Mouse (Mus musculus): ENCODE results near the gene Glis3. TPM values are rescaled to one million over a fixed set of nuclear protein-coding genes. Genes with fewer than 3 reads are reported as not detected.

Gene Glis3
- 2.6 and 2.7 TPM in 2 replicates for polyA plus RNA-seq (2016; fragmentation: Nextera tagmentation; extraction: Ambion mirVana)

DNA sequence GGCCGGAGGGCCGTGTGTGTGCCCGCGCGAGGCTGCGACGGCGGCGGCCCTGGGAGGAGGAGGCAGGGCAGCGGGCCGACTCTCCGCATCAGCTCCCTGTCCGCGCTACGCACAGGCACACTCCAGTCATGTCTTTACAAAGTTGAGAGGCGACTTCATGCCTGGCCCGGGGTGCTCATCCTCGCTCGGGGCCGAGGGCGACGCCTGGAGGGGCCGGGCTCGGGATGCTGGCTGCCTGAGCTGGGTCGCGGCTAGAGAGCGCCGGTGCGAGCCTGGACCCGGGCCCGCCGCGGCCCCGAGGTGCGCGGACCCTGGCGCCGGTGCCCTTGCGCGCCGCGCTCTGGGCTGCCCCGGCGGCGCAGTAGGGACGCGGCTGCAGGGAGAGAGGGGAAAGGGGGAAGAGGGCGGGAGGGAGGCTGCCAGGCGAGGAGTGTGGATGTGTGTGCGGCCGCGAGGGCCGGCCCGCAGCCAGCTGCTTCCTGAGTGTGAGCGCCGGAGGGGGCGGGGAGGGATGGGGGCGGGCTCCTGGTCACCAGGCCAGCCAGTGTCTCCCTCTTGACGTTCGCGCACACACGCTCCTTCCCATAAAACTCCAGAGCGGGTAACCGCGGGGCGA is at the start of gene Glis3:
TSS of gene Glis3 (minus strand) at position 302 of the 616 bp plus-strand sequence.
- Histone ChIP-seq H3K4me1 (peaks cover 34% of the 10 kb centered on the region), H3K36me3 (no peaks in the 10 kb centered on the region), H3K27ac (peak within 1 kb of the TSS; percentile 84), H3K9me3 (replicated peaks) (no peaks in the 10 kb centered on the region), H3K4me3 (peak within 1 kb of the TSS; percentile 76), H3K27me3 (ENCODE audit: low read depth, poor library complexity, severe bottlenecking) (peaks cover 59% of the 10 kb centered on the region)
- DNase-seq (ENCODE audit: low spot score) = peak; percentile 83
- WGBS = under 1% methylated on average over 65 of the region's 66 CpGs

- WGBS = 59% methylated on average over 18 of the region's 18 CpGs
Observed at GRCm38 (mm10) chr19:28726161-28726880, 46.4 kb upstream of the Glis3 start.

GRCm38 (mm10) chr19:28724641-28725040 is 44.8 kb upstream of the Glis3 start:
- no peaks in the 10 kb centered on the region for H3K9me3 ChIP-seq (replicated peaks)
- no peaks in the 10 kb centered on the region for H3K27me3 ChIP-seq (ENCODE audit: low read depth, poor library complexity, severe bottlenecking)
- no peak overlapping the region for H3K4me3 ChIP-seq
- H3K27ac ChIP-seq = no peak overlapping the region
- WGBS = 91% methylated on average over 7 of the region's 7 CpGs
- no peaks in the 10 kb centered on the region for H3K36me3 ChIP-seq
- DNase-seq (ENCODE audit: low spot score) = no peak
- peaks cover 11% of the 10 kb centered on the region; the same call in 1 of the 2 replicates for H3K4me1 ChIP-seq

More at GRCm38 (mm10) chr19:28726161-28726880, 46.4 kb upstream of the Glis3 start:
- H3K4me1 ChIP-seq = peaks cover 11% of the 10 kb centered on the region; the same call in 1 of the 2 replicates
- no peak overlapping the region for H3K4me3 ChIP-seq
- H3K9me3 ChIP-seq (replicated peaks) = no peaks in the 10 kb centered on the region
- H3K27me3 ChIP-seq (ENCODE audit: low read depth, poor library complexity, severe bottlenecking) = no peaks in the 10 kb centered on the region
- H3K27ac ChIP-seq = no peak overlapping the region
- DNase-seq (ENCODE audit: low spot score) = peak; percentile 66
- H3K36me3 ChIP-seq = no peaks in the 10 kb centered on the region

DNA sequence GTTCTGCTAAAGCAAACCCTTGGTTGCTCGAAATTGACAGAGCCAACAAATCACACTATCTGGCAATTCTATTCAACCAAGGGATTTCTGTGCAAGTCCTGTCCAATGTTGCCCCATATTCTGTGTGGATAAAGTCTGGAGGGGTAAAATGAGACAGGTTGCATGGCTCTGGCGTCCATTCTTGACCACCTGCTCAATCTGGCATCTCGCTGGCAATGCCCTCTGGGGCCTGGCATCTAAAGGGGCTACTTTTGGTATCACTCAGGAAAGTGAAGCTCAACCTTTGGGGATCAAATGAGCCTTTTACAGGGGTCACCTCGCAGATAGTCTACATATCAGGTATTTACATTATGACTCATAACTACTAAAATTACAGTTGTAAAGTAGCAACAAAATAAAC is 42.7 kb upstream of the Glis3 start:
- no peaks in the 10 kb centered on the region for H3K27me3 ChIP-seq (ENCODE audit: low read depth, poor library complexity, severe bottlenecking)

DNA sequence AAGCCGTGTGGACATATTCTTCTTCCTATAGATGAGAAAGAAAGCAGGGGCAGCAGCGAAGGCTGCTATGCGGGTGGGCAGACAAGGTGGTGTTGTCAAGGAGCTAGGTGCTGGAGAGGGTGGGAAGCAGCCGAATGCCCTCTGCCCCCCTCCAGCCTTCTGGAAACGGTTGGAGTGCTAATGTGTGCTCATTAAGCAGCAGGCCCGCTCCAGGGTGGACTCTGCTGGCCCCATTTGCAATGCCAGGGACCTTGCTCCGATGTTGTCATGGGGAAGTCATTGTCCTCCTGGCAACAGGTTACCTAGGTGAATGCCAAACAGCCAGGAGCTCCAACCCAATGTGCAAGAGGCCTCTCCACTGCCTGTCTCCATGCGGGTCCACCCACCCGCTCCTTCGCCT is 42.0 kb upstream of the Glis3 start:
- H3K4me1 ChIP-seq = peaks cover 6% of the 10 kb centered on the region; the same call in 1 of the 2 replicates
- no peak for DNase-seq (ENCODE audit: low spot score)
- no peaks in the 10 kb centered on the region for H3K9me3 ChIP-seq (replicated peaks)
- no peaks in the 10 kb centered on the region for H3K36me3 ChIP-seq
- H3K27me3 ChIP-seq (ENCODE audit: low read depth, poor library complexity, severe bottlenecking) = no peaks in the 10 kb centered on the region
- no peak overlapping the region for H3K27ac ChIP-seq
- no peak overlapping the region for H3K4me3 ChIP-seq
- 87% methylated on average over 10 of the region's 10 CpGs for WGBS

More for the DNA sequence above, 42.7 kb upstream of the Glis3 start:
- Histone ChIP-seq H3K4me3 (no peak overlapping the region), H3K36me3 (no peaks in the 10 kb centered on the region), H3K4me1 (peaks cover 11% of the 10 kb centered on the region; the same call in 1 of the 2 replicates), H3K27ac (no peak overlapping the region), H3K9me3 (replicated peaks) (no peaks in the 10 kb centered on the region)
- DNase-seq (ENCODE audit: low spot score) = no peak
- WGBS = 91% methylated on average over 4 of the region's 4 CpGs

DNA sequence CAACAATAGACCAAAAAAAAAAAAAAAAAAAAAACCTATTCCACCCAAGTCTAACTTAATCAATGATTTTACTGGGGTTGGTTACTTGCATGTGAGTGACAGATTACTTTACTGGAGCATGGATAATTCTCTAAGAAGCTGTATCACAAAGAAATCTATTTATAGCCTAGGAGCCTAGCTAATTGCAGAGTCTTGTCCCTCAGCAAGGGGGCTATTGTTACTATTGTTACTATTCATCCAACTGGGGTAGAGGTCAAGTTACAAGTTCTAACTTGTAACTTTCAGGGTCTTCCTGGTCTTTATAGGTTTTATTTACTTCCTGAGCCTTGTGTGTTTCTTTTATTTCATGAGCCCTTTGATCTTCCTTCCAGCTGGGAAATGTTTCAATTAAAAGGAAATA is 40.1 kb upstream of the Glis3 start:
- H3K4me3 ChIP-seq = no peak overlapping the region
- H3K4me1 ChIP-seq = peaks cover 10% of the 10 kb centered on the region; the same call in 1 of the 2 replicates
- no peaks in the 10 kb centered on the region for H3K36me3 ChIP-seq
- no peak overlapping the region for H3K27ac ChIP-seq
- H3K9me3 ChIP-seq (replicated peaks) = no peaks in the 10 kb centered on the region
- no peak for DNase-seq (ENCODE audit: low spot score)
- H3K27me3 ChIP-seq (ENCODE audit: low read depth, poor library complexity, severe bottlenecking) = no peaks in the 10 kb centered on the region

- DNase-seq (ENCODE audit: low spot score) = no peak
- WGBS = 94% methylated on average over 4 of the region's 4 CpGs
- no peak overlapping the region for H3K4me3 ChIP-seq
- 0 out of 2 replicates have a peak, but pooled peaks cover 5% of the 10 kb centered on the region for H3K4me1 ChIP-seq
- no peaks in the 10 kb centered on the region for H3K36me3 ChIP-seq
- H3K27me3 ChIP-seq (ENCODE audit: low read depth, poor library complexity, severe bottlenecking) = no peaks in the 10 kb centered on the region
- no peak overlapping the region for H3K27ac ChIP-seq
- H3K9me3 ChIP-seq (replicated peaks) = no peaks in the 10 kb centered on the region
Observed at GRCm38 (mm10) chr19:28714674-28715073, 34.8 kb upstream of the Glis3 start.

GRCm38 (mm10) chr19:28697718-28698117 is 17.8 kb upstream of the Glis3 start:
- H3K27me3 ChIP-seq (ENCODE audit: low read depth, poor library complexity, severe bottlenecking) = no peaks in the 10 kb centered on the region
- 63% methylated on average over 3 of the region's 3 CpGs for WGBS
- no peak for DNase-seq (ENCODE audit: low spot score)
- H3K36me3 ChIP-seq = no peaks in the 10 kb centered on the region
- H3K27ac ChIP-seq = no peak overlapping the region
- no peaks in the 10 kb centered on the region for H3K4me1 ChIP-seq
- no peaks in the 10 kb centered on the region for H3K9me3 ChIP-seq (replicated peaks)
- no peak overlapping the region for H3K4me3 ChIP-seq

DNA sequence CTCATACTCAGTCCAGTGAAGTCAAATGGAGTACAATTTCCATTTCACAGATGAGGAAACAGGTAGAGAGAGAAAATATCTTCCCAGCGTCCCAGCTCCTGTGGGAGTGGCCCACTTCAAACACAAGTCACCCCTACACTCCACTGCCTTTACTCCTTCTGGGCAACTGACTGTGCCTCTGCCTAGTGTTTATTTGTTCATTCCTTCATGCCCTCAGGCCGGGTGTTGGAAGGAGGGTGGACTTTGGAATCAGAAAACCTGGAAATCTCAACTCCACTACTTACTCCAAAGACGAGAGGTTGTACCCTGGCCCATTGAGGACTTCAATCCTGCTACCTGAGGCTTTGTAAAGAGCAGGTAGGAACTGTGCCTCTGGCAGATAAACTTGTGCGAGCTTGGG is 6.5 kb upstream of the Glis3 start:
- H3K9me3 ChIP-seq (replicated peaks) = no peaks in the 10 kb centered on the region
- H3K27ac ChIP-seq = no peak overlapping the region
- H3K4me3 ChIP-seq = no peak overlapping the region
- no peak for DNase-seq (ENCODE audit: low spot score)
- peaks cover 8% of the 10 kb centered on the region for H3K4me1 ChIP-seq
- 0 out of 2 replicates have a peak, but pooled peaks cover 11% of the 10 kb centered on the region for H3K27me3 ChIP-seq (ENCODE audit: low read depth, poor library complexity, severe bottlenecking)
- 69% methylated on average over 4 of the region's 4 CpGs for WGBS
- no peaks in the 10 kb centered on the region for H3K36me3 ChIP-seq

- H3K9me3 ChIP-seq (replicated peaks) = no peaks in the 10 kb centered on the region
- no peaks in the 10 kb centered on the region for H3K36me3 ChIP-seq
- H3K4me1 ChIP-seq = peaks cover 10% of the 10 kb centered on the region
- H3K27ac ChIP-seq = no peak overlapping the region
- no peak for DNase-seq (ENCODE audit: low spot score)
- no peak overlapping the region for H3K4me3 ChIP-seq
- peaks cover 19% of the 10 kb centered on the region for H3K27me3 ChIP-seq (ENCODE audit: low read depth, poor library complexity, severe bottlenecking)
- 98% methylated on average over 4 of the region's 4 CpGs for WGBS
Observed at GRCm38 (mm10) chr19:28685484-28685883, 5.6 kb upstream of the Glis3 start.

DNA sequence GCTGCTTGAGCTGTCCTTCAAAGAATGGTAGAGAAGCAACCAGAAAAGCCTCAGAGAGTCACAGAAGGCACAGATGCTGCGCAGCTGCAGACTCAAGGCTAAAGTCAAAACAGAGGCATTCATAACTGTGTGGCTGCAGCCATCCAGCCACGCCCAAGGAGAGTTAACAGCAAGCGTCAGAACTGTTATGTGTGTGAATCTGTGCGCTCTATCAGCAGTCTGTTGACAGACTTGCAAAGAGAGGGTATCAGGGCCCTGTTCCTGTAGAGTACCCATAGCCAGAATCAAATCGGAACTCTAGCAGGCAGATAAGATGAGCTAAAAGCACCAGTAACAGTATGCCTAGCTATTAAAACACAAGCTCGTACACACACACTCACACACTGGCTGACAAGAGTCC is 4.5 kb upstream of the Glis3 start:
- peaks cover 27% of the 10 kb centered on the region for H3K27me3 ChIP-seq (ENCODE audit: low read depth, poor library complexity, severe bottlenecking)
- peaks cover 20% of the 10 kb centered on the region for H3K4me1 ChIP-seq
- WGBS = 93% methylated on average over 6 of the region's 6 CpGs
- H3K9me3 ChIP-seq (replicated peaks) = no peaks in the 10 kb centered on the region
- no peak overlapping the region for H3K4me3 ChIP-seq
- H3K27ac ChIP-seq = no peak overlapping the region
- H3K36me3 ChIP-seq = no peaks in the 10 kb centered on the region
- DNase-seq (ENCODE audit: low spot score) = no peak

- 89% methylated on average over 4 of the region's 4 CpGs for WGBS
- Histone ChIP-seq H3K36me3 (no peaks in the 10 kb centered on the region), H3K4me3 (no peak overlapping the region), H3K27me3 (ENCODE audit: low read depth, poor library complexity, severe bottlenecking) (peaks cover 37% of the 10 kb centered on the region), H3K27ac (no peak overlapping the region), H3K9me3 (replicated peaks) (no peaks in the 10 kb centered on the region), H3K4me1 (peaks cover 30% of the 10 kb centered on the region)
- no peak for DNase-seq (ENCODE audit: low spot score)
Observed at GRCm38 (mm10) chr19:28683346-28683745, 3.5 kb upstream of the Glis3 start.

- H3K4me1 ChIP-seq = peaks cover 34% of the 10 kb centered on the region
- H3K9me3 ChIP-seq (replicated peaks) = no peaks in the 10 kb centered on the region
- DNase-seq (ENCODE audit: low spot score) = peak; percentile 39
- peaks cover 59% of the 10 kb centered on the region for H3K27me3 ChIP-seq (ENCODE audit: low read depth, poor library complexity, severe bottlenecking)
- H3K36me3 ChIP-seq = no peaks in the 10 kb centered on the region
- peak overlapping the region; percentile 76 for H3K4me3 ChIP-seq
- under 1% methylated on average over 28 of the region's 28 CpGs for WGBS
- H3K27ac ChIP-seq = peak overlapping the region; percentile 84
Observed at GRCm38 (mm10) chr19:28679291-28679775, 544 bp downstream of the Glis3 start.
